Mouse (Mus musculus): Measurements from ENCODE around the gene Sv2c. TPM values are rescaled to one million over a fixed set of nuclear protein-coding genes. Genes with fewer than 3 reads are reported as not detected.
A peak's percentile ranks its signal among the peaks of the same experiment; 100 is the strongest.

Sv2c gene
- total RNA-seq, 1 experiment from 2014 or later = 1.4 TPM

GRCm38 (mm10) chr13:95965596-95965995, 166.8 kb downstream of the Sv2c start:
- DNase-seq = no peak

- no peak for DNase-seq
These were observed 167.2 kb downstream of the Sv2c start for GRCm38 (mm10) chr13:95965162-95965561.

GRCm38 (mm10) chr13:95964226-95964625, 168.2 kb downstream of the Sv2c start:
- DNase-seq = no peak

GRCm38 (mm10) chr13:95963671-95964070, 168.7 kb downstream of the Sv2c start:
- DNase-seq = no peak

- no peak for DNase-seq
These were observed 170.5 kb downstream of the Sv2c start for GRCm38 (mm10) chr13:95961905-95962304.

- no peak for DNase-seq
These were observed 171.1 kb downstream of the Sv2c start for GRCm38 (mm10) chr13:95961191-95961791.

GRCm38 (mm10) chr13:95960477-95961185, 171.7 kb downstream of the Sv2c start:
- no peak for DNase-seq

- DNase-seq = no peak
These were observed 172.5 kb downstream of the Sv2c start for GRCm38 (mm10) chr13:95959651-95960476.

GRCm38 (mm10) chr13:95957134-95957533, 175.2 kb downstream of the Sv2c start:
- DNase-seq = no peak

GRCm38 (mm10) chr13:95956327-95956781, 176.0 kb downstream of the Sv2c start:
- no peak for DNase-seq

- no peak for DNase-seq
These were observed 177.2 kb downstream of the Sv2c start for GRCm38 (mm10) chr13:95955204-95955603.

GRCm38 (mm10) chr13:95953636-95954035, 178.7 kb downstream of the Sv2c start:
- DNase-seq = no peak

GRCm38 (mm10) chr13:95952263-95952662, 180.1 kb downstream of the Sv2c start:
- no peak for DNase-seq

GRCm38 (mm10) chr13:95951098-95951894, 181.1 kb downstream of the Sv2c start:
- peak; percentile 19 for DNase-seq

- no peak for DNase-seq
These were observed 181.8 kb downstream of the Sv2c start for GRCm38 (mm10) chr13:95950434-95951091.

- DNase-seq = no peak
These were observed 183.0 kb downstream of the Sv2c start for GRCm38 (mm10) chr13:95949356-95949755.

GRCm38 (mm10) chr13:95948821-95949220, 183.6 kb downstream of the Sv2c start:
- no peak for DNase-seq

- DNase-seq = no peak
These were observed 184.0 kb downstream of the Sv2c start for GRCm38 (mm10) chr13:95948394-95948793.

- DNase-seq = no peak
These were observed 186.4 kb downstream of the Sv2c start for GRCm38 (mm10) chr13:95945937-95946507.

- DNase-seq = no peak
These were observed 187.8 kb downstream of the Sv2c start for GRCm38 (mm10) chr13:95944621-95945020.

GRCm38 (mm10) chr13:95943919-95944318, 188.5 kb downstream of the Sv2c start:
- no peak for DNase-seq
